Mouse (Mus musculus) liver, postnatal 0 days (tissue): ENCODE measurements around the gene Gm14412. TPM values are rescaled to one million over a fixed set of nuclear protein-coding genes. Genes with fewer than 3 reads are reported as not detected.
"Not testable (repeated sequence)": the region's sequence is repeated elsewhere in the genome, so short reads cannot be mapped to it uniquely, and the experiment has no call there.

Source experiments
- ATAC-seq: fragments of 200-750 bp; cut with Nextera tagmentation; 2 replicates; pipeline ENCODE4 v1.8.0; 2017; ENCODE audit warnings: mild to moderate bottlenecking, moderate library complexity
- DNase-seq: peaks from one replicate; pipeline ENCODE4 v3.0.0-alpha.2; 2016
- H3K27ac ChIP-seq: fragments of 300-500 bp; sonication (generic); 2 replicates; pipeline ENCODE4 v1.5.1; 2014; ENCODE audit warnings: antibody characterized with exemption, moderate library complexity, mild to moderate bottlenecking, low read depth
- H3K27me3 ChIP-seq: fragments of 300-500 bp; sonication (generic); 2 replicates; pipeline ENCODE4 v1.6.1; 2014; ENCODE audit warnings: low read length, control low read depth, mixed read lengths; ENCODE audit not compliant: insufficient read depth
- H3K36me3 ChIP-seq: fragments of 300-500 bp; sonication (generic); replicated peaks from 2 replicates; pipeline ENCODE4 v1.6.1; 2014; ENCODE audit warnings: mild to moderate bottlenecking, control low read depth, low read length, moderate library complexity, mixed read lengths; ENCODE audit not compliant: insufficient read depth
- H3K4me1 ChIP-seq: fragments of 300-500 bp; sonication (generic); 2 replicates; pipeline ENCODE4 v1.6.1; 2014; ENCODE audit warnings: antibody characterized with exemption, mild to moderate bottlenecking, control low read depth; ENCODE audit not compliant: insufficient read depth
- H3K4me2 ChIP-seq: fragments of 300-500 bp; sonication (generic); 2 replicates; pipeline ENCODE4 v1.6.1; 2014; ENCODE audit warnings: low read depth, mild to moderate bottlenecking, low read length, moderate library complexity, mixed read lengths
- H3K4me3 ChIP-seq: fragments of 300-500 bp; sonication (generic); 2 replicates; pipeline ENCODE4 v1.5.1; 2014; ENCODE audit warnings: low read depth, low read length
- H3K9ac ChIP-seq: fragments of 300-500 bp; sonication (generic); replicated peaks from 2 replicates; pipeline ENCODE4 v1.6.1; 2014; ENCODE audit warnings: mild to moderate bottlenecking, moderate library complexity
- H3K9me3 ChIP-seq: fragments of 300-500 bp; sonication (generic); 2 replicates; pipeline ENCODE4 v1.6.1; 2016; ENCODE audit warnings: mild to moderate bottlenecking, control low read depth, low read length, mixed read lengths
- CTCF ChIP-seq: sonication (generic); IDR thresholded peaks from 2 replicates; pipeline ENCODE4 v1.5.1; 2016; ENCODE audit warnings: antibody characterized with exemption, low read depth
- EP300 ChIP-seq: IDR thresholded peaks from 2 replicates; pipeline ENCODE4 v1.6.1; 2016; ENCODE audit warnings: antibody characterized with exemption, low read depth, mild to moderate bottlenecking
- WGBS: fragments of 180-500 bp; shearing (Covaris S2); extraction: QIAGEN DNeasy Blood & Tissue Kit; methylation state at CpG from one replicate; pipeline ENCODE4 v1.1.7; 2014; ENCODE audit not compliant: insufficient replicate concordance; 5-methylcytosine and 5-hydroxymethylcytosine counted together
- polyA plus RNA-seq: library from polyadenylated mRNA; unstranded; fragments of >200 nt; fragmentation: Nextera tagmentation; extraction: Ambion mirVana; gene quantifications from 2 replicates; pipeline ENCODE4 v1.2.1, GENCODE M21; 2015

Gene Gm14412
- polyA plus RNA-seq, result not detected in 2 replicates

DNA sequence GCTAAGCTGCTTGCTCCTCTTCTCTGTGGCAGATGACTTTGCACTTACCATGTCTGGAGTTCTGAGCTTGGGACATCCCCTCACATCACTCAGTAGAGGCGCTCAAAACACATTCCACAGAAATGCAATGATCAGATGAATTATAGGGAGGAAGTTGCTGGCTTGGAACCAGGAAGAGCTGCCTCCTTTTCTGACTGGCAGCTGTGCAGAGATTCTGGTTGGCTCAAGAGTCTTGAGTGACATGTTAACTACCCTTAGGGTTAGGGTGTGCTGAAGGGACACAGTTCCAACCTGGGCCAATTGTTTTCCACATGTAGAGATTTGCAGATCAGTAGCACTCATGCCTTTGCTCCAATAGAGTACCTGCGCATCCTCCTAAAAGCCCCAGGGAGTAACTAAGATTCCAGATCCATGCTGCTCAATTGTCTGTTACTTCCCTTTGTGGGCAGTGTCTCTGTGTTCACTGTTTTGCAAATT, at the start of gene Gm14412:
Gm14412 (minus strand) TSS at position 51 of the 477 bp plus-strand sequence.
- not testable (repeated sequence) for H3K36me3 ChIP-seq, H3K4me1 ChIP-seq, ATAC-seq, H3K4me3 ChIP-seq, H3K9me3 ChIP-seq, H3K27me3 ChIP-seq, DNase-seq, H3K4me2 ChIP-seq, H3K9ac ChIP-seq, H3K27ac ChIP-seq
- WGBS, result 79% methylated on average over 2 of the region's 2 CpGs

GRCm38 (mm10) chr2:177329661-177330292, 5.7 kb upstream of the Gm14412 start:
- DNase-seq, H3K4me2 ChIP-seq, H3K36me3 ChIP-seq, H3K4me3 ChIP-seq, H3K4me1 ChIP-seq, H3K27ac ChIP-seq, H3K9ac ChIP-seq, H3K27me3 ChIP-seq, H3K9me3 ChIP-seq, ATAC-seq: not testable (repeated sequence)
- 72% methylated on average over 4 of the region's 4 CpGs for WGBS

- ATAC-seq, H3K27me3 ChIP-seq, H3K4me3 ChIP-seq, H3K27ac ChIP-seq, H3K9me3 ChIP-seq, H3K36me3 ChIP-seq, H3K4me2 ChIP-seq, H3K9ac ChIP-seq, H3K4me1 ChIP-seq, DNase-seq: not testable (repeated sequence)
Measured at GRCm38 (mm10) chr2:177321361-177321760, 2.7 kb downstream of the Gm14412 start.

DNA sequence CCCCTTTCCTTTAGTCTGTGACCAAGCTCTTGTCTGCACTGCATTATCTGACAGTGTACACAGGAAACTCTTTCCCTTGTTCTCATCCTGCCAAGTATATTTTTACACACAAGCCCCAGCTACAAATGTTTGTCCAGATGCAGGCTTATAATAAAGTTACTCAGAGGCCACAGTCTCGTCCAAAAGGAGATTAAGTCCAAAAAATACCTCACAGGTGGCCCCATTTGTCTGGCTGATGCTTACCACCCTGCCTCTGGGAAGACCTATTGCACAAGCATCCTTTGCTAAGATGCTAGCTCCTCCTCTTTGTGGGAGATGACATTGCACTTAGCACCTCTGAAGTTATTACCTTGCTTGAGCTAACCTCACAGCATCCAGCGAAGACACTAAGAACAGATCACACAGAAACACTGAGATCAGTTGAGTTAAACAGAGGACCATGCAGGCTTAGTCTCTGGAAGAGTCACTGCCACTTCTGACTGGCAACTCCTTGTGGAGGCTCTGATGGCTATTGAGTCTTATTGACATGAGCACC, 3.3 kb downstream of the Gm14412 start:
- ATAC-seq, H3K9ac ChIP-seq, H3K9me3 ChIP-seq, H3K27ac ChIP-seq, H3K4me3 ChIP-seq, DNase-seq, H3K27me3 ChIP-seq, H3K4me2 ChIP-seq, H3K4me1 ChIP-seq, H3K36me3 ChIP-seq: not testable (repeated sequence)
- WGBS, result 43% methylated on average over 2 of the region's 2 CpGs

- no peaks in the 10 kb centered on the region for H3K27me3 ChIP-seq
- H3K27ac ChIP-seq, result no peak overlapping the region
- WGBS, result 72% methylated on average over 1 of the region's 1 CpGs
- no peak overlapping the region for H3K4me2 ChIP-seq
- H3K9me3 ChIP-seq, result no peaks in the 10 kb centered on the region
- no peak for ATAC-seq
- DNase-seq, result no peak
- H3K36me3 ChIP-seq, result no peaks in the 10 kb centered on the region
- H3K4me1 ChIP-seq, result no peaks in the 10 kb centered on the region
- H3K9ac ChIP-seq, result no peak overlapping the region
- no peak for TF ChIP-seq EP300
- no peak for TF ChIP-seq CTCF
- H3K4me3 ChIP-seq, result no peak overlapping the region
Measured at GRCm38 (mm10) chr2:177318996-177319395, 5.1 kb downstream of the Gm14412 start.

GRCm38 (mm10) chr2:177309627-177310026, 14.5 kb downstream of the Gm14412 start:
- not testable (repeated sequence) for H3K4me2 ChIP-seq, H3K27ac ChIP-seq, H3K27me3 ChIP-seq, H3K36me3 ChIP-seq, H3K4me1 ChIP-seq, ATAC-seq, H3K9me3 ChIP-seq, H3K9ac ChIP-seq, DNase-seq, H3K4me3 ChIP-seq
- whole genome bisulfite sequencing, result 70% methylated on average over 4 of the region's 4 CpGs

DNA sequence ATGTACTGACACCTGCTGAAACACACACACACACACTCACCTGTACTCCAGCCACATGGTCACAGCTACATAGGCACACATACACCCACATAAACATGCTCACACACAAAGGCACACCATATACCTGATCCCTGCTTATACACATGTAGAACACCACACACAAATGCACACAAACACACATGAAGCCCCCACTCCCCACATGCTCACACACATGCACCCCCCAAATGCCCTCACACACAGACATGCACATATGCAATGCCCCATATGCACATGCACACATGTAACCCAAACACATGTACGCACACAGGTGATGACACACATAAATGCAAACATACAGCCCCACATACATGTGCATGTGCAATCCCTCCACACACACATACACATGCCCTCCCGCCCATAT, 19.1 kb downstream of the Gm14412 start:
- H3K36me3 ChIP-seq, H3K9me3 ChIP-seq, DNase-seq, ATAC-seq, H3K4me3 ChIP-seq, H3K9ac ChIP-seq, H3K27ac ChIP-seq, H3K4me1 ChIP-seq, H3K27me3 ChIP-seq, H3K4me2 ChIP-seq: not testable (repeated sequence)
- no CpG with 5 or more reads among the region's 2 CpGs for WGBS

DNA sequence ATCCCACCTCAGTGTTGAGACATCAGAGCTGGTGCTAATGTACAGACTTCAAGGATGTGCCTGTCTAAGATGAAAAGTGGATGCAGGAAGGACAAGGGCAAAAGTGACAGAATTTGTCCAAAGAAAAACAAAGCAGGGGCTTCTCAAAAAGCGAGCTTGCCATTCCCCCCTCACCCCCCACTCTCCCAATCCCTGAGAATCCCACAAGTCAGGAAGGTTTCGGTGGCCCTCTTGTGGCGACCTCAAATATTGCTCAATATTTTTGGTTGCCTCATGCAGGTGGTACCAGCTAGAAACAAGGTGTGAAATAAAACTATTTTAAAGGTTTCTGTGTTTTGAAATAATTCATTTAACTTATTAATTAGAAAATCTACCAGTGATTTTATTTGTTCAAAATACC, 40.4 kb downstream of the Gm14412 start:
- not testable (repeated sequence) for H3K27ac ChIP-seq, H3K9ac ChIP-seq, ATAC-seq, H3K4me2 ChIP-seq, H3K27me3 ChIP-seq, H3K4me3 ChIP-seq, H3K4me1 ChIP-seq, H3K36me3 ChIP-seq, H3K9me3 ChIP-seq, DNase-seq
- 27% methylated on average over 3 of the region's 3 CpGs for WGBS

- not testable (repeated sequence) for H3K4me3 ChIP-seq, H3K27me3 ChIP-seq, H3K36me3 ChIP-seq, H3K9ac ChIP-seq, ATAC-seq, DNase-seq, H3K4me2 ChIP-seq, H3K27ac ChIP-seq, H3K4me1 ChIP-seq, H3K9me3 ChIP-seq
- WGBS, result 64% methylated on average over 2 of the region's 2 CpGs
Measured at GRCm38 (mm10) chr2:177277754-177278153, 46.4 kb downstream of the Gm14412 start.

- H3K4me2 ChIP-seq, H3K4me1 ChIP-seq, H3K36me3 ChIP-seq, ATAC-seq, H3K27me3 ChIP-seq, DNase-seq, H3K27ac ChIP-seq, H3K9ac ChIP-seq, H3K4me3 ChIP-seq, H3K9me3 ChIP-seq: not testable (repeated sequence)
- 67% methylated on average over 2 of the region's 2 CpGs for WGBS
Measured at GRCm38 (mm10) chr2:177272237-177272636, 51.9 kb downstream of the Gm14412 start.
